Mouse (Mus musculus) spleen, adult 10 weeks (tissue): ENCODE measurements around the gene Rab30. TPM values are rescaled to one million over a fixed set of nuclear protein-coding genes. Genes with fewer than 3 reads are reported as not detected.

Experiments
- polyA plus RNA-seq: library from polyadenylated mRNA; stranded (reverse); fragments of 350-450 nt; fragmentation: Illumina TruSeq; extraction: RNeasy Lipid Tissue Mini Kit (QIAGEN cat#74804); gene quantifications from one replicate; pipeline ENCODE4 v1.2.3, GENCODE M21; 2015; ENCODE audit warnings: low replicate concordance; ENCODE audit not compliant: insufficient read depth

Rab30 gene
- 49.0 TPM for polyA plus RNA-seq

DNA sequence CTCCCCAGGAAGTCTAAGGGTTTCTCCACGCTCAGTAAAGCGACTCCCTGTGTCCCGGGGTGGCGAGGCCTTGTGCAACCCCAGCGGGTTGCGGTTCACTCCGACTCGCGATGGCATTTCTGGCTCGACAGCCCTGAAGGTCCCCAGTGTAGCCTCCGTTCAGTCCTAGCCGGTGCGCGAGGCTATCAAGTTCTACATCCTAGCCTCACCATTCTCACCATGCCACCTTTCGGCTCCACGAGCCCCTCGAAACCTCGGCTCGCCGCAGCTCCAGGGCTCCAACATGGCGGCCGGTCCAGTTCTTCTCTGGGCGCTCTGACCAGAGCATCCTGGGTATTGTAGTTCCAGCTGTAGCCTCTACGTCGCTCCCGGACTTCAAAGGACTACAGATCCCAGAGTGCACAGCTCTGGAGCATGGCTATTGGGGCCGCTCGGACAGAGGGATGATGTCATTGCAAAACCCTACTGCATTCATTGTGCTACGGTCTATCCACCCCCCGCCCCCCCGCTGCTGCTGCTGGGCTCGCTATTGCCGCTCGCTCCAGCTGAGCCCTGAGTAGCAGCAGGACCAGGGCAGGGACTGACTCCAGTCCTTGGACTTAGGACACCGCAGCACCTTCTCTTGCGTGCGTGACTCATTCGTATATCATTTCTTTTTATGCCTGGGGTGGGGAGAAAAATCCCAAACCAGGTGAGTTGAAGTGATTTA lies at the start of gene Rab30:
Gene Rab30 (plus strand): TSS at position 452 of the 709 bp plus-strand sequence.

DNA sequence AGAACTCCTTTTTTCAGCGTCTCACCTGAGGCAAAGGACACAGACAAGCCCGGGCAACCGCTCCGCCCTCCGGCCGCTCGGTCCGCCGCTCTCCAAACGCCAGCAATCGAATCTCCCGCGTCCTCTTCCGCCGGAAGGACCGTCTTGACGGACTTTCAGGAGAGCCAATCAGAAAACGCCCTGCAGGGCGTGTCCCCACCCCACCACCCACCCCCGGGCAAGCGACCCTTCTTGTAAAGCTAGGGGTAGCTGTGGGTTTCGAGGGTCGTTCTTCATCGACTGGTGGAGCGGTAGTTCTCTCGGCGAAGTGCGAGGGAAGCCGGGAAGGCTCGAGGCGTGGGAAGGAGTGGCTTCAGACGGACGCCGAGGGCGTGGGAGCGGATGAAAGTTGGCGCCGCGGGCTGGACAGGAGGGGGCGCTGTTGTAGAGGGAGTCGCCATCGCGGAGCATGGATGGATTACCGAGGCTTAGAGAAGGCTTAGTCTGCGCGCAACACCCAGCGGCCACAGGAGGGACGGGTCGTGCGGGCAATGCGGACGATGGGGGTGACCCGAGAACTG lies 132.8 kb downstream of the Rab30 start, which contains the start of the genes Ddias and Prcp:
Gene Ddias (minus strand): TSS at position 132 of the 560 bp plus-strand sequence.
Gene Prcp (plus strand): TSS at position 355 of the 560 bp plus-strand sequence.

Other genes with a start within 250 kb of the Rab30 start
- gene Ccdc90b, start 180.5 kb upstream of the Rab30 start, polyA plus RNA-seq = 18.8 TPM
- 1.2 TPM for gene Ankrd42, start 104.5 kb upstream of the Rab30 start, polyA plus RNA-seq
- 107 TPM for gene Pcf11, start 71.7 kb upstream of the Rab30 start, polyA plus RNA-seq
- gene Ddias, start 132.6 kb downstream of the Rab30 start, polyA plus RNA-seq = 4.2 TPM
- gene Prcp, start 132.9 kb downstream of the Rab30 start, polyA plus RNA-seq = 84.6 TPM